Mouse (Mus musculus): Measurements from ENCODE around the gene Bspry. TPM values are rescaled to one million over a fixed set of nuclear protein-coding genes. Genes with fewer than 3 reads are reported as not detected.
A peak's percentile ranks its signal among the peaks of the same experiment; 100 is the strongest.

Gene Bspry
- polyA plus RNA-seq, 1 experiment from 2014 or later, result 0.20 TPM

GRCm38 (mm10) chr4:62501964-62502732 is 22.3 kb downstream of the Bspry start:
- Histone ChIP-seq H3K9ac (peak overlapping the region; percentile 77), H3K27ac (0 out of 2 replicates have a peak overlapping the region, but pooled peaks have one; percentile 24), H3K4me2 (peak overlapping the region; percentile 85), H3K4me1 (replicated peaks) (peaks cover 51% of the 10 kb centered on the region), H3K36me3 (peaks cover 14% of the 10 kb centered on the region), H3K9me3 (replicated peaks) (no peaks in the 10 kb centered on the region), H3K27me3 (no peaks in the 10 kb centered on the region), H3K4me3 (replicated peaks) (peak overlapping the region; percentile 71)
- WGBS (ENCODE audit: insufficient replicate concordance), result 1% methylated on average over 38 of the region's 38 CpGs
- DNase-seq (peak; percentile 95), ATAC-seq (ENCODE audit: low read depth) (peak; percentile 87)

DNA sequence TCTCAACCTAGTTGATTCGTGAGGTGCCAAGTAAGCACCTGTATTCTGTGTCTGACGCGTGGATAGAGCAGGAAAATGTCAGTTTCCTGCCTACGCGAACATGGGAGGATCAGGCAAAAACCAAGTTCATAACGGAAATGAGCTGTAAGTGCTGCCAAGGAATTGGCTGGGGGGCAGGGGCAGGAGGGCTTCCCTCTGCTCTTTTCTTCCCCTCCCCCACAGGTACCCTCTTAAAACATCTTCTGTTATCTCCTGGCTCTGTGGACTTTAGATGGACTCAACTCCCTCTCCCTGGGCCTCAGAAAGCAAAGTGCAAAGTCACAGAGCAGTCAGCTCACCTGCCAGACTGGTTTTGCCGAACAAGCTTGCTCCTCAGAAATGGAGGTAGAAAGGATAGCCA is 23.1 kb downstream of the Bspry start:
- 59% methylated on average over 7 of the region's 7 CpGs for WGBS (ENCODE audit: insufficient replicate concordance)
- Histone ChIP-seq H3K27ac (peak overlapping the region; percentile 57), H3K36me3 (peaks cover 22% of the 10 kb centered on the region), H3K4me3 (replicated peaks) (no peak overlapping the region), H3K4me1 (replicated peaks) (peaks cover 57% of the 10 kb centered on the region), H3K9me3 (replicated peaks) (no peaks in the 10 kb centered on the region), H3K4me2 (peak overlapping the region; percentile 85), H3K9ac (peak overlapping the region; percentile 26; the same call in 1 of the 2 replicates), H3K27me3 (no peaks in the 10 kb centered on the region)
- no peak for ATAC-seq (ENCODE audit: low read depth)
- DNase-seq, result no peak

DNA sequence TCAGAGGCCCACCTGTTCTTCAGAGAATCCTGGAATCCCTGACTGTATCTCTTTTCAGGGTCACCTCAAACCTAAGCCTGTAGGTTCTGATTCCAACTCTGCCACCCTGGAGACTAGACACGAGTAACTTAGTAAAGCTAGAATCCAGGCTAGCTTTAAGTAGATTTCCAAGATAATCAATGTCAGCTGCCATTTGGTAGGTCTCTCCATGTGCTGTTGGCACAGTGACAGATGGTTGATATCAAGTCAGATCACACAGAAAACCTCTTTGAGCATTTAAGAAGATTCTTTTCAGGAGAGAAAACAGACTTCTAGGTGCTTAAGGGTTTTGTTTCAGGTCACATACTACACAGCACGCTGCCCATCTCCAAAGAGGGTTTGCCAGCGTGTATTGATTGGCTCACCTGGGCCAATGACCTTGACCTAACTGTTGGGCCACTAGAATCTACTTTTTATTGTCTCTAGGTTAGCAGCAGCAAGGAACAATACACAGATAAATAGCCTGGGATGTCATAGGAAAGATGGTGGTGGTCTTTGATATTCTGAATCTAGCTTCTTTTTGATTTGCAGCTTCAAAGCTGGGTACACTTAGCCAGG is 23.6 kb downstream of the Bspry start, which contains the start of gene Hdhd3:
Gene Hdhd3, minus strand, starts transcription at position 94 of the 597 bp plus-strand sequence.
- peak within 1 kb of the TSS; percentile 57 for H3K27ac ChIP-seq
- peak within 1 kb of the TSS; percentile 85 for H3K4me2 ChIP-seq
- H3K36me3 ChIP-seq, result peaks cover 27% of the 10 kb centered on the region
- no peaks in the 10 kb centered on the region for H3K9me3 ChIP-seq (replicated peaks)
- 68% methylated on average over 3 of the region's 3 CpGs for WGBS (ENCODE audit: insufficient replicate concordance)
- no peak for ATAC-seq (ENCODE audit: low read depth)
- peak within 1 kb of the TSS; percentile 71 for H3K4me3 ChIP-seq (replicated peaks)
- no peaks in the 10 kb centered on the region for H3K27me3 ChIP-seq
- no peak for DNase-seq
- peak within 1 kb of the TSS; percentile 77 for H3K9ac ChIP-seq
- peaks cover 61% of the 10 kb centered on the region for H3K4me1 ChIP-seq (replicated peaks)

GRCm38 (mm10) chr4:62505991-62506390 is 26.1 kb downstream of the Bspry start:
- H3K27me3 ChIP-seq, result no peaks in the 10 kb centered on the region
- WGBS (ENCODE audit: insufficient replicate concordance), result 67% methylated on average over 3 of the region's 3 CpGs
- ATAC-seq (ENCODE audit: low read depth) (no peak), DNase-seq (no peak)
- peaks cover 84% of the 10 kb centered on the region for H3K4me1 ChIP-seq (replicated peaks)
- H3K4me3 ChIP-seq (replicated peaks), result no peak overlapping the region
- peak overlapping the region; percentile 65 for H3K27ac ChIP-seq
- H3K9ac ChIP-seq, result no peak overlapping the region
- no peak overlapping the region for H3K4me2 ChIP-seq
- peaks cover 46% of the 10 kb centered on the region for H3K36me3 ChIP-seq
- H3K9me3 ChIP-seq (replicated peaks), result no peaks in the 10 kb centered on the region

DNA sequence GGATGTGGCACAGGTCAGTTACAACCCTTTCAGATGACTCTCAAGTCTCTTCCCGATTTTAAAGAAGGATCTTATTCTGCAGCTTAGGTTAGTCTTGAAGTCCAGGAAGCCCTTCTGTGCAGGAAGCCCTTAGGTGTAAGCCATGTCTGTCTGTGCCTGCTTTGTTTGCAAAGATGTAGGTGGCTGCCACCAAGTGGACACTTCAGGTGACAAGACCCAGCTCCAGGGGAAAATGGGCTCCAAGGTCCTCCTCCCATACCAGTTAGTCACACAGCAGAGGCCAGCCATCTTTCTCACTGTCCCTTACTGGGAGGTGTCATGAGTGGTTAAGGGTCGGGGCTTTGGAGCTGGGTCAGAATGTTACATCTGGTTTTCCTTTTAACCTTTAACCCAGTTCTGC is 26.9 kb downstream of the Bspry start:
- H3K9ac ChIP-seq, result no peak overlapping the region
- peaks cover 85% of the 10 kb centered on the region for H3K4me1 ChIP-seq (replicated peaks)
- H3K27ac ChIP-seq, result peak overlapping the region; percentile 65
- no peak overlapping the region for H3K4me3 ChIP-seq (replicated peaks)
- no peak overlapping the region for H3K4me2 ChIP-seq
- 63% methylated on average over 2 of the region's 2 CpGs for WGBS (ENCODE audit: insufficient replicate concordance)
- no peaks in the 10 kb centered on the region for H3K9me3 ChIP-seq (replicated peaks)
- peak; percentile 30; the same call in 1 of the 2 replicates for ATAC-seq (ENCODE audit: low read depth)
- peaks cover 54% of the 10 kb centered on the region for H3K36me3 ChIP-seq
- peak; percentile 68 for DNase-seq
- H3K27me3 ChIP-seq, result no peaks in the 10 kb centered on the region

GRCm38 (mm10) chr4:62508839-62509238 is 29.0 kb downstream of the Bspry start:
- Histone ChIP-seq H3K9me3 (replicated peaks) (no peaks in the 10 kb centered on the region), H3K9ac (0 out of 2 replicates have a peak overlapping the region, but pooled peaks have one; percentile 20), H3K36me3 (peaks cover 74% of the 10 kb centered on the region), H3K27ac (peak overlapping the region; percentile 36; the same call in 1 of the 2 replicates), H3K4me1 (replicated peaks) (peaks cover 88% of the 10 kb centered on the region), H3K27me3 (no peaks in the 10 kb centered on the region), H3K4me3 (replicated peaks) (no peak overlapping the region), H3K4me2 (no peak overlapping the region)
- ATAC-seq (ENCODE audit: low read depth) (no peak), DNase-seq (no peak)
- WGBS (ENCODE audit: insufficient replicate concordance), result 92% methylated on average over 5 of the region's 5 CpGs

DNA sequence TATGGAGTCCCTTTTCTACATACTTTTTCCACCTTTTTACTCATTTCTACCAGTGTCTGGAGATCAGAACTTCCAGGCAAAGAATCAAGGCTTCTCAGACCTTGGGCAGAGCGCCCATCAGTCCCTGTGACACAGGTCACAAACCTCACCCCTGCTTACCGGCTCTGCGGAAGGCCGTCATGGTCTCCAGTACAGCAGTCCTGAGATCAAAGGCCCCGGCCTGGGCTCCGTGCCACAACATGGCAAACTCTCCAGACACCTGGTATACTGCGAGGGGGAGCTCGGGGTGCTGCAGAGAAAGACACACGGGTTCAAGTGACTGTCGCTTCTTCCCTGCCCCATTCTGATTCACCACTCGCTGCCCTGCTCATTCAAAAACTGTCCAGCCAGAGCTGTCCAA is 30.1 kb downstream of the Bspry start:
- Histone ChIP-seq H3K9ac (no peak overlapping the region), H3K4me2 (no peak overlapping the region), H3K4me1 (replicated peaks) (peaks cover 93% of the 10 kb centered on the region), H3K36me3 (peaks cover 84% of the 10 kb centered on the region), H3K9me3 (replicated peaks) (no peaks in the 10 kb centered on the region), H3K4me3 (replicated peaks) (no peak overlapping the region), H3K27me3 (no peaks in the 10 kb centered on the region), H3K27ac (peak overlapping the region; percentile 73)
- DNase-seq (no peak), ATAC-seq (ENCODE audit: low read depth) (no peak)
- WGBS (ENCODE audit: insufficient replicate concordance), result 91% methylated on average over 11 of the region's 11 CpGs

DNA sequence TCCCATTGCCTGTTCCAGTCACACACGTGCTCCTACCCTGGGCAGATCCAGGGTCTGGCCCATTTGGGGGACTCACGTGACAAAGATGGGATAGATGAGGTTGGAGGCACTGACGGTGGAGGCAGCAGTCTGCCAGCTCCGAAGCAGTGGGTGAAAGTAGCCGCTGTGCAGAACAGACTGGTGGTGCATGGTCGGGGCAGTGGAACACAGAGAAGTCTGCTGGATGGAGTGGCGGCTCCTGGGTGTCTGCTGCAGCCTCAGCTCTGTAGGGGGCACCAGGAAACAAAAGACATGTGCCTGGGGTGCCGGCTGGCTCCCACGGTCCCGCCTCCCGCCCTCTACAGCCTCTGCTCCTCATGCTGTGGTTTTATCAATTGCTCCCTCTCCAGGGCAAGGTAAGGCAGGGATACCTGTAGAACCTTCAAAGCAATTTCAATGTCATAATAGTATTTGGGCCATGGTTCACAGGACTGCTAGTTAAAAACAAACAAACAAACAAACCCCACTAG is 34.2 kb downstream of the Bspry start:
- H3K9me3 ChIP-seq (replicated peaks), result no peaks in the 10 kb centered on the region
- no peaks in the 10 kb centered on the region for H3K27me3 ChIP-seq
- peak overlapping the region; percentile 73 for H3K27ac ChIP-seq
- peak overlapping the region; percentile 89 for H3K4me2 ChIP-seq
- DNase-seq (peak; percentile 60), ATAC-seq (ENCODE audit: low read depth) (no peak)
- H3K4me1 ChIP-seq (replicated peaks), result peaks cover 99% of the 10 kb centered on the region
- peak overlapping the region; percentile 99 for H3K9ac ChIP-seq
- H3K4me3 ChIP-seq (replicated peaks), result peak overlapping the region; percentile 89
- H3K36me3 ChIP-seq, result peaks cover 68% of the 10 kb centered on the region
- 56% methylated on average over 11 of the region's 11 CpGs for WGBS (ENCODE audit: insufficient replicate concordance)

DNA sequence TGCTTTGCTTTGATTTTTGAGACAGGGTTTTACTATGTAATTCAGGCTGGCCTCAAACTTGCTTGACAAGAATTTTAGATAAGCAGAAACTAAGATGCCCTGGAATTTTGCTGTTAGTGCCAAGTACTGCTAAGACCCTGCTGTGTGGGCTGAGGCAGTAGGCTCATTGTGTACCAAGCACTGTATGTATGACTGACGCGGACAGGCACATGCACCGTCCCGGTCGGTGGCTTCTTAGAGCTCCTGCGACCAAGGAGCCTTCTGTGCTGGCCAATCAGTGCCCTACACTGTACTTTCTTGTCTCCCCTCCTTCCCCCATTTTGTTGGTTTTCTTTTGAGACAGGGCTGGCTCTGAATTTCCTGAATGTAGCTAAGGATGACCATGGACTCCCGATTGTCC is 35.1 kb downstream of the Bspry start:
- H3K4me3 ChIP-seq (replicated peaks), result peak overlapping the region; percentile 89
- no peaks in the 10 kb centered on the region for H3K27me3 ChIP-seq
- peak overlapping the region; percentile 100 for H3K27ac ChIP-seq
- H3K36me3 ChIP-seq, result peaks cover 58% of the 10 kb centered on the region
- ATAC-seq (ENCODE audit: low read depth) (no peak), DNase-seq (no peak)
- H3K4me1 ChIP-seq (replicated peaks), result peaks cover 90% of the 10 kb centered on the region
- WGBS (ENCODE audit: insufficient replicate concordance), result 60% methylated on average over 7 of the region's 7 CpGs
- peak overlapping the region; percentile 99 for H3K9ac ChIP-seq
- peak overlapping the region; percentile 89 for H3K4me2 ChIP-seq
- H3K9me3 ChIP-seq (replicated peaks), result no peaks in the 10 kb centered on the region

GRCm38 (mm10) chr4:62515490-62515889 is 35.6 kb downstream of the Bspry start:
- 14% methylated on average over 3 of the region's 3 CpGs for WGBS (ENCODE audit: insufficient replicate concordance)
- Histone ChIP-seq H3K9ac (peak overlapping the region; percentile 99), H3K4me1 (replicated peaks) (peaks cover 89% of the 10 kb centered on the region), H3K4me2 (peak overlapping the region; percentile 89), H3K36me3 (peaks cover 53% of the 10 kb centered on the region), H3K27me3 (no peaks in the 10 kb centered on the region), H3K27ac (peak overlapping the region; percentile 100), H3K9me3 (replicated peaks) (no peaks in the 10 kb centered on the region), H3K4me3 (replicated peaks) (peak overlapping the region; percentile 89)
- ATAC-seq (ENCODE audit: low read depth) (peak; percentile 19), DNase-seq (peak; percentile 69)

DNA sequence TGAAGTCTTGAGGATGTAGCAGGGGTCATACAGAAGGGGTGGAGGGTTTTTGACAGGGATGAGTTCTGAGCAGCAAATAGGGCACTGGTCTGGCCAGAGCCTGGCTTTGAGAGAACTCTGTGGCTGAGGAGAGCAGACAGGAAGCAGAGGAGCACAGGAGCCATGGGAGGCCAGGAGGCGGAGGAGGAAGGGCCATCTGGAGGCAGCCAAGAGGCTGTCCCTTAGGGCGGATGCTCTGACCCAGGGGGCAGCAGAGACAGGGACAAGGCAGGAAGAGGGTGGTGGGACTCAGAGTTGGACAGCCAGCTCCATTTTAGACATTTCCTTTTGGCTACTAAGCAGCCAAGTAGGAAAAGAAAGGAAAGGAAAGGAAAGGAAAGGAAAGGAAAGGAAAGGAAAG is 36.2 kb downstream of the Bspry start:
- H3K9ac ChIP-seq, result peak overlapping the region; percentile 99
- H3K9me3 ChIP-seq (replicated peaks), result no peaks in the 10 kb centered on the region
- H3K4me1 ChIP-seq (replicated peaks), result peaks cover 89% of the 10 kb centered on the region
- DNase-seq, result no peak
- peak overlapping the region; percentile 89 for H3K4me3 ChIP-seq (replicated peaks)
- ATAC-seq (ENCODE audit: low read depth), result peak; percentile 25
- no peaks in the 10 kb centered on the region for H3K27me3 ChIP-seq
- WGBS (ENCODE audit: insufficient replicate concordance), result 6% methylated on average over 2 of the region's 2 CpGs
- peak overlapping the region; percentile 89 for H3K4me2 ChIP-seq
- H3K36me3 ChIP-seq, result peaks cover 48% of the 10 kb centered on the region
- peak overlapping the region; percentile 100 for H3K27ac ChIP-seq

Data from liver, embryonic 13.5 days (tissue).